Mouse (Mus musculus) hindlimb bud, embryonic 11.5 days (tissue): ENCODE results near the gene Lamtor2.
"Not testable (repeated sequence)": the region's sequence is repeated elsewhere in the genome, so short reads cannot be mapped to it uniquely, and the experiment has no call there.

Experiments used
- DNase-seq: peaks from one replicate; pipeline ENCODE4 v3.0.0-alpha.2; 2012; ENCODE audit warnings: low read depth, low spot score; ENCODE audit errors: extremely low spot score

Gene Lamtor2

GRCm38 (mm10) chr3:88552676-88553524 lies at the start of gene Lamtor2:
Lamtor2 (minus strand) TSS chr3:88553074.
- peak; percentile 97 for DNase-seq

GRCm38 (mm10) chr3:88602466-88602865 lies 49.6 kb upstream of the Lamtor2 start:
- DNase-seq: no peak

- not testable (repeated sequence) for DNase-seq
Measured at GRCm38 (mm10) chr3:88596547-88596946, 43.7 kb upstream of the Lamtor2 start.

- no peak for DNase-seq
Measured at GRCm38 (mm10) chr3:88593893-88594580, 41.2 kb upstream of the Lamtor2 start.

- no peak for DNase-seq
Measured at GRCm38 (mm10) chr3:88592942-88593576, 40.2 kb upstream of the Lamtor2 start.

GRCm38 (mm10) chr3:88591950-88592731 lies 39.3 kb upstream of the Lamtor2 start:
- DNase-seq: peak; percentile 95

GRCm38 (mm10) chr3:88591044-88591443 lies 38.2 kb upstream of the Lamtor2 start:
- no peak for DNase-seq

GRCm38 (mm10) chr3:88590246-88590645 lies 37.4 kb upstream of the Lamtor2 start:
- no peak for DNase-seq

- no peak for DNase-seq
Measured at GRCm38 (mm10) chr3:88586640-88587039, 33.8 kb upstream of the Lamtor2 start.

GRCm38 (mm10) chr3:88585769-88586168 lies 32.9 kb upstream of the Lamtor2 start:
- no peak for DNase-seq

- peak; percentile 50 for DNase-seq
Measured at GRCm38 (mm10) chr3:88579454-88580117, 26.7 kb upstream of the Lamtor2 start.

- no peak for DNase-seq
Measured at GRCm38 (mm10) chr3:88578498-88579424, 25.9 kb upstream of the Lamtor2 start.

GRCm38 (mm10) chr3:88577846-88578245 lies 25.0 kb upstream of the Lamtor2 start:
- not testable (repeated sequence) for DNase-seq

- no peak for DNase-seq
Measured at GRCm38 (mm10) chr3:88575540-88575939, 22.7 kb upstream of the Lamtor2 start, which contains the start of gene Ssr2. Ssr2 (plus strand) TSS chr3:88575876.

GRCm38 (mm10) chr3:88573810-88574209 lies 20.9 kb upstream of the Lamtor2 start:
- no peak for DNase-seq

GRCm38 (mm10) chr3:88572835-88573234 lies 20.0 kb upstream of the Lamtor2 start:
- no peak for DNase-seq

GRCm38 (mm10) chr3:88571856-88572255 lies 19.0 kb upstream of the Lamtor2 start:
- no peak for DNase-seq

- DNase-seq: no peak
Measured at GRCm38 (mm10) chr3:88570341-88570740, 17.5 kb upstream of the Lamtor2 start.

- DNase-seq: no peak
Measured at GRCm38 (mm10) chr3:88569694-88570093, 16.8 kb upstream of the Lamtor2 start.
